Mouse (Mus musculus) mesoderm, embryonic 11.5 days (tissue): ENCODE data around the gene Sstr5.
A peak's percentile ranks its signal among the peaks of the same experiment; 100 is the strongest.

Experiments
- DNase-seq: peaks from one replicate; pipeline ENCODE4 v3.0.0-alpha.2; 2012; ENCODE audit warnings: low read depth, low spot score

Sstr5 gene

GRCm38 (mm10) chr17:25497013-25497412, at the start of gene Sstr5:
Gene Sstr5, minus strand, starts transcription at chr17:25497288.
- peak; percentile 65 for DNase-seq

GRCm38 (mm10) chr17:25541768-25542167, 44.7 kb upstream of the Sstr5 start:
- no peak for DNase-seq

- DNase-seq, result no peak
These were observed 43.6 kb upstream of the Sstr5 start for GRCm38 (mm10) chr17:25540731-25541130.

GRCm38 (mm10) chr17:25538945-25539875, 42.1 kb upstream of the Sstr5 start:
- peak; percentile 42 for DNase-seq

GRCm38 (mm10) chr17:25530357-25531022, 33.4 kb upstream of the Sstr5 start:
- no peak for DNase-seq

GRCm38 (mm10) chr17:25522080-25522479, 25.0 kb upstream of the Sstr5 start:
- no peak for DNase-seq

GRCm38 (mm10) chr17:25520492-25520891, 23.4 kb upstream of the Sstr5 start:
- DNase-seq, result no peak

GRCm38 (mm10) chr17:25519511-25519910, 22.4 kb upstream of the Sstr5 start:
- DNase-seq, result no peak

- DNase-seq, result no peak
These were observed 21.1 kb upstream of the Sstr5 start for GRCm38 (mm10) chr17:25518144-25518543.

GRCm38 (mm10) chr17:25516315-25516714, 19.2 kb upstream of the Sstr5 start:
- no peak for DNase-seq

GRCm38 (mm10) chr17:25514055-25514454, 17.0 kb upstream of the Sstr5 start:
- no peak for DNase-seq

GRCm38 (mm10) chr17:25511876-25512275, 14.8 kb upstream of the Sstr5 start:
- no peak for DNase-seq

- no peak for DNase-seq
These were observed 13.2 kb upstream of the Sstr5 start for GRCm38 (mm10) chr17:25510074-25510830.

- peak; percentile 59 for DNase-seq
These were observed 11.9 kb upstream of the Sstr5 start for GRCm38 (mm10) chr17:25508860-25509577.

- DNase-seq, result peak; percentile 80
These were observed 10.7 kb upstream of the Sstr5 start for GRCm38 (mm10) chr17:25507799-25508198.

- no peak for DNase-seq
These were observed 5.5 kb upstream of the Sstr5 start for GRCm38 (mm10) chr17:25502599-25502998.

GRCm38 (mm10) chr17:25482092-25482491, 15.0 kb downstream of the Sstr5 start:
- DNase-seq, result no peak

GRCm38 (mm10) chr17:25480820-25481219, 16.3 kb downstream of the Sstr5 start:
- DNase-seq, result no peak

GRCm38 (mm10) chr17:25480152-25480551, 16.9 kb downstream of the Sstr5 start:
- DNase-seq, result no peak

- peak; percentile 86 for DNase-seq
These were observed 20.9 kb downstream of the Sstr5 start for GRCm38 (mm10) chr17:25475946-25476744.
